In genomic region chr4:83661519-83662271, GRCm38 (mm10) we compare ENCODE assay signal across 26 mouse cellular contexts.
DNase-seq lines count a peak whose midpoint lies in the region; ATAC-seq and TF ChIP-seq lines count a peak whose summit lies in the region.
"Had no signal": no experiment of that assay in that cellular context is flagged by ENCODE, and none has a peak within 500 bp of the region (broad histone marks: within the 10 kb centered on the region; RNA-seq: fewer than 3 reads in every experiment).

No protein-coding gene starts in this region.

- no peak overlapping the region for H3K27ac ChIP-seq in midbrain, embryonic 14.5 days (replicated peaks; ENCODE audit: low read depth, low read length)
- H3K27ac ChIP-seq in midbrain, postnatal 0 days (ENCODE audit: low read depth, low read length): no peak overlapping the region
- no peak overlapping the region for H3K27ac ChIP-seq in midbrain, embryonic 16.5 days (ENCODE audit: low read length)
- H3K27ac ChIP-seq in midbrain, embryonic 13.5 days: no peak overlapping the region
- H3K27ac ChIP-seq: embryonic facial prominence, embryonic 13.5 days; embryonic facial prominence, embryonic 15.5 days; forebrain, embryonic 10.5 days; forebrain, embryonic 12.5 days had no signal

- no peak overlapping the region for H3K4me2 ChIP-seq in midbrain, embryonic 14.5 days (ENCODE audit: low read length)
- H3K4me2 ChIP-seq in midbrain, postnatal 0 days (ENCODE audit: low read depth, low read length, poor library complexity, severe bottlenecking): no peak overlapping the region
- H3K4me2 ChIP-seq in midbrain, embryonic 16.5 days (ENCODE audit: low read length): no peak overlapping the region
- H3K4me2 ChIP-seq in midbrain, embryonic 13.5 days (replicated peaks): no peak overlapping the region
- H3K4me2 ChIP-seq: embryonic facial prominence, embryonic 13.5 days; embryonic facial prominence, embryonic 15.5 days; forebrain, embryonic 12.5 days had no signal

- peak; percentile 33 for DNase-seq in midbrain, embryonic 14.5 days
- DNase-seq in midbrain, postnatal 0 days (ENCODE audit: low spot score): no peak
- peak; percentile 56 for DNase-seq in brain, embryonic 14.5 days (ENCODE audit: low read depth)
- no peak for DNase-seq in urinary bladder, postnatal 14 days (ENCODE audit: low spot score)
- no peak for DNase-seq in frontal cortex, postnatal 25 days (ENCODE audit: low spot score in 2 of 2)
- DNase-seq: adrenal gland, adult 8-10 months; adrenal gland, postnatal 14 days; adrenal gland, postnatal 36 days; cerebellum, adult 11 months; cerebellum, adult 18-20 months; cerebellum, adult 8-10 months; cerebellum, adult 9-11 months; cerebellum, postnatal 14 days; cerebellum, postnatal 36 days; embryo, embryonic 11 days had no signal

- H3K4me3 ChIP-seq in midbrain, embryonic 14.5 days (replicated peaks; ENCODE audit: low read depth, low read length): no peak overlapping the region
- H3K4me3 ChIP-seq in midbrain, postnatal 0 days (ENCODE audit: low read depth, low read length): no peak overlapping the region
- H3K4me3 ChIP-seq in midbrain, embryonic 16.5 days (ENCODE audit: low read depth, low read length): no peak overlapping the region
- no peak overlapping the region for H3K4me3 ChIP-seq in midbrain, embryonic 13.5 days (replicated peaks)
- H3K4me3 ChIP-seq: embryonic facial prominence, embryonic 13.5 days; embryonic facial prominence, embryonic 15.5 days; erythroblast, embryonic 14.5 days; forebrain, embryonic 10.5 days; forebrain, embryonic 12.5 days had no signal

- H3K9ac ChIP-seq in midbrain, embryonic 14.5 days (replicated peaks; ENCODE audit: low read length): no peak overlapping the region
- no peak overlapping the region for H3K9ac ChIP-seq in midbrain, postnatal 0 days (replicated peaks; ENCODE audit: low read length, poor library complexity, severe bottlenecking)
- H3K9ac ChIP-seq in midbrain, embryonic 16.5 days (ENCODE audit: low read depth, low read length): no peak overlapping the region
- no peak overlapping the region for H3K9ac ChIP-seq in midbrain, embryonic 13.5 days (replicated peaks)
- H3K9ac ChIP-seq: embryonic facial prominence, embryonic 13.5 days; embryonic facial prominence, embryonic 15.5 days; forebrain, embryonic 12.5 days had no signal

- TF ChIP-seq CTCF in midbrain, postnatal 0 days (IDR thresholded peaks at IDR 0.05): no peak
- TF ChIP-seq CTCF in brain, embryonic 14.5 days (IDR thresholded peaks at IDR 0.05; ENCODE audit: borderline replicate concordance, extremely low read depth, insufficient read depth, insufficient read length): no peak

- ATAC-seq in midbrain, embryonic 14.5 days (ENCODE audit: low FRiP score, low TSS enrichment): peak; percentile 57; the same call in 1 of the 2 replicates
- no peak for ATAC-seq in midbrain, postnatal 0 days (ENCODE audit: low FRiP score)
- peak; percentile 79 for ATAC-seq in midbrain, embryonic 16.5 days
- ATAC-seq in midbrain, embryonic 13.5 days: no peak
- ATAC-seq: activated CD4-positive, CD25-positive, alpha-beta regulatory T cell, adult 4 months; forebrain, embryonic 14.5 days; forebrain, embryonic 16.5 days; Patski had no signal

- WGBS in midbrain, embryonic 14.5 days: 84% methylated on average over 1 of the region's 1 CpGs
- WGBS in midbrain, postnatal 0 days: 71% methylated on average over 1 of the region's 1 CpGs
- 74% methylated on average over 1 of the region's 1 CpGs for WGBS in midbrain, embryonic 16.5 days
- 84% methylated on average over 1 of the region's 1 CpGs for WGBS in midbrain, embryonic 13.5 days

- H3K27me3 ChIP-seq in midbrain, embryonic 14.5 days (ENCODE audit: control insufficient read depth, insufficient read depth, low read length): no peaks in the 10 kb centered on the region
- no peaks in the 10 kb centered on the region for H3K27me3 ChIP-seq in midbrain, postnatal 0 days (ENCODE audit: insufficient read depth, low read length)
- H3K27me3 ChIP-seq in midbrain, embryonic 16.5 days (ENCODE audit: control insufficient read depth, insufficient read depth, low read depth, low read length): no peaks in the 10 kb centered on the region
- 0 out of 2 replicates have a peak, but pooled peaks cover 3% of the 10 kb centered on the region for H3K27me3 ChIP-seq in midbrain, embryonic 13.5 days
- H3K27me3 ChIP-seq: embryonic facial prominence, embryonic 13.5 days; embryonic facial prominence, embryonic 15.5 days; forebrain, embryonic 12.5 days; Patski had no signal

- no peaks in the 10 kb centered on the region for H3K9me3 ChIP-seq in midbrain, embryonic 14.5 days (ENCODE audit: control insufficient read depth, low read length)
- 0 out of 2 replicates have a peak, but pooled peaks cover 3% of the 10 kb centered on the region for H3K9me3 ChIP-seq in midbrain, postnatal 0 days (ENCODE audit: low read length)
- H3K9me3 ChIP-seq in midbrain, embryonic 16.5 days (replicated peaks; ENCODE audit: control insufficient read depth, low read length, poor library complexity, severe bottlenecking): 0 out of 2 replicates have a peak, but pooled peaks cover 3% of the 10 kb centered on the region
- 0 out of 2 replicates have a peak, but pooled peaks cover 3% of the 10 kb centered on the region for H3K9me3 ChIP-seq in midbrain, embryonic 13.5 days
- H3K9me3 ChIP-seq: embryonic facial prominence, embryonic 15.5 days; forebrain, embryonic 12.5 days had no signal

- H3K36me3 ChIP-seq in midbrain, embryonic 14.5 days (ENCODE audit: control insufficient read depth, insufficient read depth, low read length): no peaks in the 10 kb centered on the region
- H3K36me3 ChIP-seq in midbrain, postnatal 0 days (ENCODE audit: insufficient read depth, low read length): no peaks in the 10 kb centered on the region; the same call in 1 of the 2 replicates
- no peaks in the 10 kb centered on the region for H3K36me3 ChIP-seq in midbrain, embryonic 16.5 days (ENCODE audit: control insufficient read depth, insufficient read depth, low read length)
- H3K36me3 ChIP-seq in midbrain, embryonic 13.5 days: no peaks in the 10 kb centered on the region
- H3K36me3 ChIP-seq: embryonic facial prominence, embryonic 15.5 days; forebrain, embryonic 12.5 days had no signal

- TF ChIP-seq POLR2A in brain, embryonic 14.5 days (IDR thresholded peaks at IDR 0.05; ENCODE audit: borderline replicate concordance, extremely low read depth, insufficient read depth, insufficient read length, poor library complexity, severe bottlenecking): no peak

- H3K4me1 ChIP-seq in midbrain, embryonic 14.5 days (ENCODE audit: control insufficient read depth, insufficient read depth, low read length): peaks cover 5% of the 10 kb centered on the region; the same call in 1 of the 2 replicates
- no peaks in the 10 kb centered on the region for H3K4me1 ChIP-seq in midbrain, postnatal 0 days (ENCODE audit: insufficient read depth, low read length)
- H3K4me1 ChIP-seq in midbrain, embryonic 16.5 days (ENCODE audit: control insufficient read depth, insufficient read depth, low read length): peaks cover 4% of the 10 kb centered on the region; the same call in 1 of the 2 replicates
- peaks cover 4% of the 10 kb centered on the region for H3K4me1 ChIP-seq in midbrain, embryonic 13.5 days (replicated peaks)

Comparison
In these comparisons a context has a peak if more than half of its experiments do, and no peak if none do; other contexts are left out.
1. ATAC-seq: peak in midbrain, embryonic 14.5 days (single experiment) and midbrain, embryonic 16.5 days (single experiment); none in midbrain, postnatal 0 days (single experiment) and midbrain, embryonic 13.5 days (single experiment).
2. DNase-seq: peak in midbrain, embryonic 14.5 days (single experiment) and brain, embryonic 14.5 days (single experiment); none in midbrain, postnatal 0 days (single experiment), urinary bladder, postnatal 14 days (single experiment) and frontal cortex, postnatal 25 days (0 of 2).